Mouse (Mus musculus): Measurements from ENCODE around the gene Dpysl5.
"Not testable (repeated sequence)": the region's sequence is repeated elsewhere in the genome, so short reads cannot be mapped to it uniquely, and the experiment has no call there.

Gene Dpysl5

DNA sequence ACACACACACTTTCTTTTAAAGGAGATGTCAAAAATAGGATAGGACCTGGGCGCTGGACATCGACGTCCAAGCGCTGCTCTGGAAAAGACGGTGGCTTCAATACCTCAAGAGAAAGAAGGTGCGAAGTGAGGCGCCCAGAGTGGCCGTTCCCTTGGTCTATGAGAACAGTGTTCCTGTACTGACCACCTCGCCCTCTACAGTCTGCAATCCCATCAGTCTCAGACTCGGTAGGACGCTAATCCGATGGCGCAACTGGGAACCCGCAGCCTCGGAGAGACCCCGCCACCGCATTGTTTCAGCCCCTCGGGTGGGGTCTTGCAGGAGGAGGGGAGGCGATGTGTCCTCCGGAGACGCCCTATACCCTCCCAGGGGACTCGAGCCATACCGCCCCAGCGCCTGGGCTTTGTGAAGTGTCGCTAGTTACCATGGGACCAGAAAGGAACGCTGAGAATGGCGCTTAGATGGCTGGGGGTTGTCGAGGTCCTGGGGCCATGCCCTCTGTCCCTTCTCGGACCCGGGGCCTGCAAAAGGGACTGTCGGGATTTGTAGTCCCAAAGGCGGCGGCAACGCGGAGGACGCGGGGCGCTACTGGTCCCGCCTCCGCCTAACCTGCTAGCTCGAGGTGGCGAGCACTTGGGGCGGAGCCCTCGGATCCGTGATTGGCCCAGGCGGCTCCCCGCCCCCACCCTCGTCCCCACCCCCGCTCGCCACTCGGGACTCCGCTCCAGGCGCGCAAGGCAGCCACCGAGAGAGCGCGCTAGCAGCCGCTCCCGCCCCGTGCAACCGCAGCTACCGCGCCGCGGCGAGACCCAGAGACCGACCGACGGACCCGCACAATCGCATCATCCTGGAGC is at the start of gene Dpysl5:
Gene Dpysl5, plus strand, starts transcription at position 418 of the 855 bp plus-strand sequence.
- peak; percentile 83 for DNase-seq

GRCm38 (mm10) chr5:30665360-30665759 is 46.0 kb upstream of the Dpysl5 start:
- no peak for DNase-seq

GRCm38 (mm10) chr5:30665968-30666367 is 45.4 kb upstream of the Dpysl5 start:
- no peak for DNase-seq

DNA sequence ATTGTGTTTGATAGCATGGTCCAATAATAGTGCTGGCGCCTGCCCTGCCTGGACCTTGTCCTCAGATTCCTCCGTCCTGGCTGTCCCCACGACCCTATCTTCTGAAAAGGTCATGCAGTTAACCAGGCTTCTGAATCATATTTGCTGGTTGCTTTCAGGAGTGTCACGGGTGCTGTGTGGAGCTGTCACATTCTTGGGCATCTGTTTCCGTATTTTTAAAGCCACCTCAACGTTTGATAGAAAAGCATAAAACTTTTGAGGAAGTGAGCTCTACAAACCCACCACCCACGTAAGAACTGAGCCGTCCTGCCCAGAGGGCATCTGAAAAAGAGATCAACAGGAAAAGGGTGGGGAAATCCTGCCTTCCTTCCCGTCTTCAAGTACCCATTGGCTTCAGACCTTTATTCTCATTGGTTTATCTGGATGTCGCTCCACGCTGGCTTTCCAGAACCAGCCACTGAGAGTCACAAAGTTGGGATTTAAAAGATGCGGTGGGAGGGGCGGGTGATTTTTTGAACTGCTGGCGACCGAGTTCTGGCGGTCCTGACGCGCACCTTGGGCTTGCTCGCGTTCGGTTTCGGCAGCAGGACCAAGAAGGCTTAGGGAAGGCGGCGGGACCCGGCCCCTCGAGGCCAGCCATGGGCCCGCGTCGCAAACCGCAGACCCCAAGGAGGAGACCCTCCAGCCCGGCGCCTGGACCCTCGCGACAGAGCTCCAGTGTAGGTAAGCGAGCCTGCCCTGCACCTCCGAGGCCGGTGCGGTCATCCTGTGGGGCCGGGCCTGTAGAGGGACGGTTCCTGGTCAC is 44.8 kb upstream of the Dpysl5 start, which contains the start of gene Cenpa:
Gene Cenpa, plus strand, starts transcription at position 387 of the 805 bp plus-strand sequence.
- DNase-seq = peak; percentile 75

GRCm38 (mm10) chr5:30667215-30667614 is 44.1 kb upstream of the Dpysl5 start:
- DNase-seq = no peak

DNA sequence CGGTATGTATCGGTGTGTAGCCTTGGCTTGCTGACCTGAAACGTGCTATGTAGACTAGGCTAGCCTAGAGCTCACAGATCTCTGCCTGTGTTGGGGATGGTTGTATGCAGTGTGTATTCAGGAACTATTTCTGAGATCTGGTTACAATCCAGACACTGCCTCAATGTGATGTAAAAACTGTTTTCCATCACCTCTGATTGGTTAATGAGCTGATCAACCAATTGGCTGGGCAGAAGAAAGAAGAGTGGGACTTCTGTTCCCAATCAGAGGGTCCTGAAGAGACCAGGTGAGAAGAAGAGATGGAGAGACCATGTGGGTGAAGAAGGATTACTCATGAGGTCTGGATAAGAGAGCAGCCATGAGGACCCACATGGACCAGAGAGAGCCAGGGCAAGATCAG is 43.7 kb upstream of the Dpysl5 start:
- DNase-seq = no peak

- DNase-seq = no peak
Measured at GRCm38 (mm10) chr5:30668637-30669495, 42.5 kb upstream of the Dpysl5 start.

DNA sequence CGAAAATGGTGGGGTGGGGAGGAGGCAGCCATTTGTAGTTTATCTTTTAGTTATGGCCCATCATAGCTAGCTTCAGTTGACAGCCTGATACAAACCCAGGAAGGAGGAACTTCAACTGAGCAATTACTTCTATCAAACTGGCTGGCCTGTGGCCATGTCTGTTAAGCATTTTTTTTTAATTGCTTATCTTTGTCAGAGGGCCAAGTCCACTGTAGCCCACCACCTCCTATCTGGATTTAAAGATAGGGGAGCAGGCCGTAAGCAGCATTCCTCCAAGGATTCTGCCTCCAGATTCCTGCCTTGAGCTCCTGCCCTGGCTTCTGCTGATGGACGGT is 41.9 kb upstream of the Dpysl5 start:
- DNase-seq = no peak

GRCm38 (mm10) chr5:30670091-30670490 is 41.3 kb upstream of the Dpysl5 start:
- DNase-seq = no peak

GRCm38 (mm10) chr5:30674001-30674400 is 37.4 kb upstream of the Dpysl5 start:
- DNase-seq = no peak

DNA sequence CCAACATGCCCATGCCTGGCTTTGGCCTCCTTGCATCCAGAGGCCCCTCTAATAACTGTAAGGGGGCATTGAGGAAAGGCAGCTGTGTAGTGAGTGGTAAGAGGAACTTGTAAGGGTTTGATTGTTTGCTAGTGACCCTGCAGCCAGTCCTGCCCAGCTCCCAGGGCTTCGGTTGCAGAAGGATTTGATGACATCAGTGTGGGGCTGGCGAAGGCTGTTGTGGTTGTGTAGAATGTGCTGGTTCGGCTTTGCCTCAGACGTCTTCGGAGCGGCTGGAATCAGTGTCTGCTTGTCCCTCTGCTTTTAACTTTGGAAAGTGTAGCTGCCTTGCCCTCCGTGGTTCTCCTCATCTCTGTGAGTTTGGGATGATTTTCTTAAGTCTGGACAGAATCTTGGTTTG is 34.6 kb upstream of the Dpysl5 start:
- DNase-seq = no peak

- not testable (repeated sequence) for DNase-seq
Measured at GRCm38 (mm10) chr5:30678069-30678468, 33.3 kb upstream of the Dpysl5 start.

- no peak for DNase-seq
Measured at GRCm38 (mm10) chr5:30678722-30679296, 32.6 kb upstream of the Dpysl5 start.

DNA sequence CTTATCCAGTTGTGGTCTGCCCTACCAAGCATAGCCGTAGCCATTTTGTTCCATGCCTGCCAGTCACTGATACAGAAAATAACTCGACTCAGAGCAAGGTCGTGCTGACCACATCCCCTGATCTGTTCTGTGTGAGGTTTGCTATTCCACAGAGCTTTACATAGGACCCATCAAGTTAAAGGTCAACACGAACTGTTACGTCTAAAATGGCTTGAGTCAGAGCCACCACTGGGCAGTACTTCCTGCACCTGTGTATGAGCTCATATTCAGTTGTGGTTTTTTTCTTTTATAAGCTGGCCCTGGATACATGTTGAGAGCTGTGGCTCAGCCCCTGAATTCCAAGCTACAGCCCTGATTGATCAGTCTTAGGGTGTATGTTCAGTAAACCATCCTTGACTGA is 31.8 kb upstream of the Dpysl5 start:
- DNase-seq = no peak

DNA sequence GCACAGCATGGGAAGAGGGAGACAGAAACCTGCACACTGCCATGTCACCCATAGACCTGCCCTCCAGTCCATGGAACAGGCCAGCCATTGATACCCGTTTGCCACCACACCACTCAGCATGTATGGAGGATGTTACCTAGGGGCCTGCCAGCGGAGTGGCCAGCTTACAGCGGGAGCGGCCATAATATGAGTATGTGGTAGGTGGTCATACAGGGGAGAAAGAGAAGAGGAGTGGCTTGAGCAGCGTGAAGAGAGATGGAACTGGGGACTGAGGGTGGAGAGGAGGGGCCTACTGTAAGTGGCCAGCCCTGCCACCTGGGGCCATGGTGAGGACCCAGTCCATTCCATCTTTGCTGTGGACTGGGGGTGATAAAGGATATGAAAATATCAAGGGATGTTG is 29.4 kb upstream of the Dpysl5 start:
- DNase-seq = no peak

GRCm38 (mm10) chr5:30682967-30683600 is 28.3 kb upstream of the Dpysl5 start:
- no peak for DNase-seq

DNA sequence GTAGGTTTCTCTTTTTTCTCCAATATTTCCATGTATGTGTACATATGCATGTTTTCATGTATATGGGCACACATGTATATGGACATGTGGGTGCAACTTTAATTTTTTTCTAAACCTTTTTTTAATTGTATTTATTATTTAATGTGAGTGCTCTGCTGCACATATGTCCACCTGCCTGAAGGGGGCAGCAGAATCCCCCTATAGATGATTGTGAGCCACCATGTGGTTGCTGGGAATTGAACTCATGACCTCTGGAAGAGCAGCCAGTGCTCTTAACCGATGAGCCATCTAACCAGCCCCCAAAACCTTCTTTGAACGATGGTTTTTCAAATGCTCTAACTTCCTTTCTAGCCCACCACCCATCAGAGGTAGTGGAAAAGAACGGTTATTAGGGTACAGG is 27.4 kb upstream of the Dpysl5 start:
- DNase-seq = no peak

- peak; percentile 38 for DNase-seq
Measured at GRCm38 (mm10) chr5:30686781-30687180, 24.6 kb upstream of the Dpysl5 start.

GRCm38 (mm10) chr5:30700361-30701000 is 10.9 kb upstream of the Dpysl5 start:
- no peak for DNase-seq

- DNase-seq = not testable (repeated sequence)
Measured at GRCm38 (mm10) chr5:30701373-30701772, 10.0 kb upstream of the Dpysl5 start.

GRCm38 (mm10) chr5:30701866-30702265 is 9.5 kb upstream of the Dpysl5 start:
- DNase-seq = no peak

Data from right cerebral cortex, postnatal 14 days (tissue).